In the genomic region with DNA sequence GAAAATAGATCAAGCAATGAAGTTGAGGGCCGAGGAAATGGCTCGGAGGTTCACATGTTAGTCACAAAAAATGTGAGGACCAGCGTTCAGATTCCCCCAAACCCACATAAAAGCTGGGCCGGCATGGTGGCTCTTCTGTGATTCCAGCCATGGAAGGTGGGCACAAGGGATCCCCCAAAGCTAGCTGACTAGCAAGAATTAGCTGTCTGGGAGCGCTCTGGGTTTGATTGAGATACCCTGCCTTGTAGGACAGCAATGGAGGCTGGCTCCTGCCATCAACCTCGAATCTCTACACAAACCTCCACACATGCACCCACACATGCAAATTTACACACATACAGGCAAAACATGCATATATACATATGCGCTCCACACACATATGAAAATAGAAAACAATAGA, we compare ENCODE assay signal across 31 mouse cellular contexts.
DNase-seq lines count a peak whose midpoint lies in the region; ATAC-seq and TF ChIP-seq lines count a peak whose summit lies in the region.
"Had no signal": no experiment of that assay in that cellular context is flagged by ENCODE, and none has a peak within 500 bp of the region (broad histone marks: within the 10 kb centered on the region; RNA-seq: fewer than 3 reads in every experiment).

No protein-coding gene starts in this region.

- H3K27ac ChIP-seq in lung, postnatal 0 days (ENCODE audit: low read length): peak overlapping the region; percentile 76; the same call in 1 of the 2 replicates
- no peak overlapping the region for H3K27ac ChIP-seq in midbrain, embryonic 10.5 days (replicated peaks)
- H3K27ac ChIP-seq: embryonic facial prominence, embryonic 10.5 days; embryonic facial prominence, embryonic 15.5 days; forebrain, embryonic 12.5 days; intestine, embryonic 15.5 days; limb, embryonic 10.5 days; limb, embryonic 15.5 days; midbrain, embryonic 12.5 days; neural tube, embryonic 13.5 days; stomach, embryonic 15.5 days had no signal

- H3K9me3 ChIP-seq in lung, postnatal 0 days (ENCODE audit: low read length): no peaks in the 10 kb centered on the region
- no peaks in the 10 kb centered on the region; the same call in 1 of the 2 replicates for H3K9me3 ChIP-seq in midbrain, embryonic 10.5 days (replicated peaks)
- H3K9me3 ChIP-seq: embryonic facial prominence, embryonic 15.5 days; forebrain, embryonic 12.5 days; G1E; intestine, embryonic 15.5 days; limb, embryonic 10.5 days; limb, embryonic 15.5 days; midbrain, embryonic 12.5 days; neural tube, embryonic 13.5 days; stomach, embryonic 15.5 days had no signal

- H3K4me1 ChIP-seq in lung, postnatal 0 days (ENCODE audit: insufficient read depth, low read depth, low read length): 0 out of 2 replicates have a peak, but pooled peaks cover 3% of the 10 kb centered on the region
- peaks cover 4% of the 10 kb centered on the region; the same call in 1 of the 2 replicates for H3K4me1 ChIP-seq in midbrain, embryonic 10.5 days
- H3K4me1 ChIP-seq: embryonic facial prominence, embryonic 10.5 days; intestine, embryonic 15.5 days; limb, embryonic 15.5 days; midbrain, embryonic 12.5 days; neural tube, embryonic 13.5 days; stomach, embryonic 15.5 days had no signal

- TF ChIP-seq EP300 in lung, postnatal 0 days (IDR thresholded peaks at IDR 0.05): no peak

- no peaks in the 10 kb centered on the region for H3K27me3 ChIP-seq in lung, postnatal 0 days (replicated peaks; ENCODE audit: insufficient read depth, low read length)
- no peaks in the 10 kb centered on the region for H3K27me3 ChIP-seq in midbrain, embryonic 10.5 days (ENCODE audit: low read depth, poor library complexity, severe bottlenecking)
- H3K27me3 ChIP-seq: embryonic facial prominence, embryonic 15.5 days; forebrain, embryonic 12.5 days; intestine, embryonic 15.5 days; limb, embryonic 15.5 days; midbrain, embryonic 12.5 days; neural tube, embryonic 13.5 days; Patski; stomach, embryonic 15.5 days had no signal

- DNase-seq in heart, adult 11 months: peak; percentile 74
- no peak for DNase-seq in heart, postnatal 25 days (ENCODE audit: low spot score)
- DNase-seq in lung, postnatal 0 days (ENCODE audit: low spot score): no peak
- no peak for DNase-seq in lung, postnatal 14 days
- DNase-seq in thymus, postnatal 25 days: peak; percentile 61
- DNase-seq in midbrain, embryonic 10.5 days (ENCODE audit: low spot score): no peak
- DNase-seq in cerebellum, adult 11 months: no peak
- DNase-seq: adrenal gland, postnatal 14 days; cerebellum, adult 2 months; cerebellum, postnatal 14 days; forebrain, postnatal 0 days; gastrocnemius, postnatal 14 days; heart, postnatal 14 days; kidney, adult 2 months; kidney, postnatal 36 days; lung, adult 2 months had no signal

- intact Hi-C loops in heart, postnatal 25 days (cut with DNase I): no loop called here

- H3K9ac ChIP-seq in lung, postnatal 0 days (replicated peaks; ENCODE audit: low read depth): no peak overlapping the region
- H3K9ac ChIP-seq: embryonic facial prominence, embryonic 15.5 days; forebrain, embryonic 12.5 days; forebrain, postnatal 0 days; intestine, embryonic 15.5 days; limb, embryonic 15.5 days; midbrain, embryonic 12.5 days; neural tube, embryonic 13.5 days; stomach, embryonic 15.5 days had no signal

- H3K4me3 ChIP-seq in lung, postnatal 0 days (ENCODE audit: low read depth, low read length): no peak overlapping the region
- no peak overlapping the region for H3K4me3 ChIP-seq in midbrain, embryonic 10.5 days
- H3K4me3 ChIP-seq: embryonic facial prominence, embryonic 10.5 days; embryonic facial prominence, embryonic 15.5 days; forebrain, embryonic 12.5 days; intestine, embryonic 15.5 days; limb, embryonic 10.5 days; limb, embryonic 15.5 days; midbrain, embryonic 12.5 days; myocyte; neural tube, embryonic 13.5 days; stomach, embryonic 15.5 days had no signal

- no peaks in the 10 kb centered on the region for H3K36me3 ChIP-seq in lung, postnatal 0 days (ENCODE audit: insufficient read depth, low read length)
- no peaks in the 10 kb centered on the region for H3K36me3 ChIP-seq in midbrain, embryonic 10.5 days
- H3K36me3 ChIP-seq: embryonic facial prominence, embryonic 10.5 days; embryonic facial prominence, embryonic 15.5 days; forebrain, embryonic 12.5 days; G1E; intestine, embryonic 15.5 days; limb, embryonic 10.5 days; limb, embryonic 15.5 days; midbrain, embryonic 12.5 days; neural tube, embryonic 13.5 days; stomach, embryonic 15.5 days had no signal

- no peak for TF ChIP-seq CTCF in lung, postnatal 0 days (IDR thresholded peaks at IDR 0.05)

- no peak for ATAC-seq in lung, postnatal 0 days
- ATAC-seq in inflammation-experienced regulatory T-cells, adult 6 months: peak; percentile 0
- ATAC-seq: forebrain, postnatal 0 days; hindbrain, embryonic 16.5 days; intestine, embryonic 15.5 days; Patski had no signal

- H3K4me2 ChIP-seq in lung, postnatal 0 days (replicated peaks; ENCODE audit: low read depth, low read length): no peak overlapping the region
- H3K4me2 ChIP-seq: embryonic facial prominence, embryonic 15.5 days; forebrain, embryonic 12.5 days; heart, embryonic 11.5 days; intestine, embryonic 15.5 days; limb, embryonic 15.5 days; midbrain, embryonic 12.5 days; neural tube, embryonic 13.5 days; stomach, embryonic 15.5 days had no signal

- 89% methylated on average over 7 of the region's 7 CpGs for WGBS in lung, postnatal 0 days
- 92% methylated on average over 7 of the region's 7 CpGs for WGBS in midbrain, embryonic 10.5 days

Comparison
In these comparisons a context has a peak if more than half of its experiments do, and no peak if none do; other contexts are left out.
1. DNase-seq: peak in heart, adult 11 months (single experiment) and thymus, postnatal 25 days (single experiment); none in heart, postnatal 25 days (single experiment), lung, postnatal 0 days (single experiment), lung, postnatal 14 days (single experiment), midbrain, embryonic 10.5 days (single experiment) and cerebellum, adult 11 months (single experiment).